Mouse (Mus musculus): ENCODE data around the gene Drc3. TPM values are rescaled to one million over a fixed set of nuclear protein-coding genes. Genes with fewer than 3 reads are reported as not detected.
A peak's percentile ranks its signal among the peaks of the same experiment; 100 is the strongest.

Drc3 gene
- polyA plus RNA-seq, 1 experiment from 2014 or later = 0.69 TPM

- no peaks in the 10 kb centered on the region for H3K36me3 ChIP-seq (ENCODE audit: control insufficient read depth, insufficient read depth, low read length)
- no peak overlapping the region for H3K4me2 ChIP-seq (ENCODE audit: low read depth)
- H3K4me3 ChIP-seq (ENCODE audit: low read depth, low read length) = no peak overlapping the region
- no peaks in the 10 kb centered on the region for H3K9me3 ChIP-seq (ENCODE audit: control insufficient read depth, low read length)
- WGBS = 86% methylated on average over 6 of the region's 6 CpGs
- DNase-seq (ENCODE audit: low spot score) = no peak
- no peak overlapping the region for H3K9ac ChIP-seq (ENCODE audit: low read length)
- H3K27me3 ChIP-seq (ENCODE audit: control insufficient read depth, insufficient read depth, low read length) = no peaks in the 10 kb centered on the region
- no peaks in the 10 kb centered on the region for H3K4me1 ChIP-seq (ENCODE audit: control insufficient read depth, insufficient read depth, low read length)
- H3K27ac ChIP-seq (ENCODE audit: low read depth, low read length) = no peak overlapping the region
- ATAC-seq (ENCODE audit: insufficient read depth, low FRiP score, low TSS enrichment) = no peak
These were observed 38.2 kb downstream of the Drc3 start for GRCm38 (mm10) chr11:60391346-60391745.

DNA sequence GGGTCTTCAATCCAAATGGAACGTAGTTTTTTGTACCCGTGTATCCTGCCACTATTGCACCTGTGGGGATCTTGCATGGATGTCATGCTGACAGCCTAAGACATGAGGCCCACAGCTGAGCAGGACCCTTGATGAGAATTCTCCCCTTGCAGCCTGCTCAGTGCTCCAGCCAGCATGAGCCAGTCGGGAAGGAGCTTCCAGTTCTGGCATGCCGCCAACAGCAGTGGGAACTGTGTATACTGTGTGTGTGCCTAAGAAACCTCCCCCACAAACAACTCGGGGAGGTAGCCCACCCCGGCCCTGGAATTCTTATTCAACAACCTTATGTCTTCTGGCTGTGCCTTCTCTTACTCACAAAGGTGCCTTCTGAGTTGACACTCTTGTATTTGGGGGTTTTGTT, 43.4 kb downstream of the Drc3 start:
- Histone ChIP-seq H3K27me3 (ENCODE audit: control insufficient read depth, insufficient read depth, low read length) (no peaks in the 10 kb centered on the region), H3K36me3 (ENCODE audit: control insufficient read depth, insufficient read depth, low read length) (peaks cover 5% of the 10 kb centered on the region; the same call in 1 of the 2 replicates), H3K4me3 (ENCODE audit: low read depth, low read length) (no peak overlapping the region), H3K4me2 (ENCODE audit: low read depth) (no peak overlapping the region), H3K4me1 (ENCODE audit: control insufficient read depth, insufficient read depth, low read length) (no peaks in the 10 kb centered on the region), H3K9me3 (ENCODE audit: control insufficient read depth, low read length) (no peaks in the 10 kb centered on the region), H3K9ac (ENCODE audit: low read length) (no peak overlapping the region), H3K27ac (ENCODE audit: low read depth, low read length) (no peak overlapping the region)
- WGBS = 83% methylated on average over 6 of the region's 6 CpGs
- ATAC-seq (ENCODE audit: insufficient read depth, low FRiP score, low TSS enrichment) = no peak
- peak; percentile 29 for DNase-seq (ENCODE audit: low spot score)

DNA sequence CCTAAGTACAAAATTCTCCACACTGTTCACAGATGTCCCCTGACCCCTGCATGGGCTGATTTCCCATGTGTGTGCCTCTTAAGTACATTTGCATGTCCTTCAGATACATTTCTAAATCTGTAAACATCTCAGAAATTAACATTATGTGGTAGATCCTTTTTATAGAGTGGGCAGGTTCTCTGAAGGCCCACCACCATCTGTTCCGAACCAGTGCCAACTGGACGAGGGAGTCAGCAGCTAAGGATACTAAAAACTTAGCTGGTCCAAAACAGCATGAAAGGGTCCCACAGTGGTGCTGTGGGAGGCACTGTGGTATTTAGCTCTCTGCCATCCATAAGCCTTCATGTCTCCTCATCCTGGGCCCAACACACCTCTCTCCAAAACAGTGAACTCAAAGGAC, 44.0 kb downstream of the Drc3 start:
- no peak overlapping the region for H3K4me3 ChIP-seq (ENCODE audit: low read depth, low read length)
- H3K9me3 ChIP-seq (ENCODE audit: control insufficient read depth, low read length) = no peaks in the 10 kb centered on the region
- H3K4me1 ChIP-seq (ENCODE audit: control insufficient read depth, insufficient read depth, low read length) = no peaks in the 10 kb centered on the region
- no peak overlapping the region for H3K27ac ChIP-seq (ENCODE audit: low read depth, low read length)
- H3K9ac ChIP-seq (ENCODE audit: low read length) = no peak overlapping the region
- 93% methylated on average over 2 of the region's 2 CpGs for WGBS
- DNase-seq (ENCODE audit: low spot score) (no peak), ATAC-seq (ENCODE audit: insufficient read depth, low FRiP score, low TSS enrichment) (no peak)
- H3K36me3 ChIP-seq (ENCODE audit: control insufficient read depth, insufficient read depth, low read length) = peaks cover 5% of the 10 kb centered on the region; the same call in 1 of the 2 replicates
- H3K4me2 ChIP-seq (ENCODE audit: low read depth) = no peak overlapping the region
- no peaks in the 10 kb centered on the region for H3K27me3 ChIP-seq (ENCODE audit: control insufficient read depth, insufficient read depth, low read length)

DNA sequence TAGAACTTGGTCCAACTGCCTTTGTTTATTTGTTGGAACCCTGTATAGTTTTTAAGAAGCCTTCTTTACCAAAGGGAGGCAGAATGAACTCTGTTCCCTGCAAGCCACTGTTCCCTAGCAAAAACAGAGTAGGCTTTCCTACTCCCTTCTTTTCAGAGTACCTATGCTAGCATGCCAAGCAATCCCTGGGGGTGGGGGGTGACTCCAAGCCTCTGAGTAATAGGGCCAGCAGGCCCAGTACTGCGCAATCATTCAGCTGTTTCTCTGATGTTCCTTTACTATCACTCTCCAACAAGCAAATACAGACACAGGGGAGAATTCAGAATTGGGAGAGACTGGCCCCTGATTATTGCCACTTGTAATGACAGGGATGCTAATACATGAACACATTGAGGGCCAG, 53.5 kb downstream of the Drc3 start:
- 100% methylated on average over 1 of the region's 1 CpGs for WGBS
- no peaks in the 10 kb centered on the region for H3K4me1 ChIP-seq (ENCODE audit: control insufficient read depth, insufficient read depth, low read length)
- no peak overlapping the region for H3K4me2 ChIP-seq (ENCODE audit: low read depth)
- peaks cover 2% of the 10 kb centered on the region; the same call in 1 of the 2 replicates for H3K36me3 ChIP-seq (ENCODE audit: control insufficient read depth, insufficient read depth, low read length)
- H3K4me3 ChIP-seq (ENCODE audit: low read depth, low read length) = no peak overlapping the region
- no peak overlapping the region for H3K27ac ChIP-seq (ENCODE audit: low read depth, low read length)
- DNase-seq (ENCODE audit: low spot score) (no peak), ATAC-seq (ENCODE audit: insufficient read depth, low FRiP score, low TSS enrichment) (no peak)
- no peaks in the 10 kb centered on the region for H3K27me3 ChIP-seq (ENCODE audit: control insufficient read depth, insufficient read depth, low read length)
- H3K9ac ChIP-seq (ENCODE audit: low read length) = no peak overlapping the region
- no peaks in the 10 kb centered on the region for H3K9me3 ChIP-seq (ENCODE audit: control insufficient read depth, low read length)

GRCm38 (mm10) chr11:60412173-60412572, 59.0 kb downstream of the Drc3 start:
- no peaks in the 10 kb centered on the region for H3K36me3 ChIP-seq (ENCODE audit: control insufficient read depth, insufficient read depth, low read length)
- H3K27me3 ChIP-seq (ENCODE audit: control insufficient read depth, insufficient read depth, low read length) = no peaks in the 10 kb centered on the region
- no peak overlapping the region for H3K27ac ChIP-seq (ENCODE audit: low read depth, low read length)
- DNase-seq (ENCODE audit: low spot score) = peak; percentile 69
- no peaks in the 10 kb centered on the region for H3K9me3 ChIP-seq (ENCODE audit: control insufficient read depth, low read length)
- no peak overlapping the region for H3K4me2 ChIP-seq (ENCODE audit: low read depth)
- no peak for ATAC-seq (ENCODE audit: insufficient read depth, low FRiP score, low TSS enrichment)
- peaks cover 7% of the 10 kb centered on the region; the same call in 1 of the 2 replicates for H3K4me1 ChIP-seq (ENCODE audit: control insufficient read depth, insufficient read depth, low read length)
- no peak overlapping the region for H3K9ac ChIP-seq (ENCODE audit: low read length)
- WGBS = 15% methylated on average over 3 of the region's 3 CpGs
- H3K4me3 ChIP-seq (ENCODE audit: low read depth, low read length) = no peak overlapping the region

GRCm38 (mm10) chr11:60412921-60413320, 59.8 kb downstream of the Drc3 start:
- Histone ChIP-seq H3K27ac (ENCODE audit: low read depth, low read length) (no peak overlapping the region), H3K9me3 (ENCODE audit: control insufficient read depth, low read length) (no peaks in the 10 kb centered on the region), H3K9ac (ENCODE audit: low read length) (no peak overlapping the region), H3K27me3 (ENCODE audit: control insufficient read depth, insufficient read depth, low read length) (no peaks in the 10 kb centered on the region), H3K4me2 (ENCODE audit: low read depth) (no peak overlapping the region), H3K4me1 (ENCODE audit: control insufficient read depth, insufficient read depth, low read length) (peaks cover 7% of the 10 kb centered on the region; the same call in 1 of the 2 replicates), H3K4me3 (ENCODE audit: low read depth, low read length) (no peak overlapping the region), H3K36me3 (ENCODE audit: control insufficient read depth, insufficient read depth, low read length) (no peaks in the 10 kb centered on the region)
- no peak for ATAC-seq (ENCODE audit: insufficient read depth, low FRiP score, low TSS enrichment)
- DNase-seq (ENCODE audit: low spot score) = no peak
- 91% methylated on average over 2 of the region's 2 CpGs for WGBS

- DNase-seq (ENCODE audit: low spot score) (no peak), ATAC-seq (ENCODE audit: insufficient read depth, low FRiP score, low TSS enrichment) (peak; percentile 52)
- peak overlapping the region; percentile 85 for H3K4me2 ChIP-seq (ENCODE audit: low read depth)
- peak overlapping the region; percentile 82 for H3K9ac ChIP-seq (ENCODE audit: low read length)
- H3K27me3 ChIP-seq (ENCODE audit: control insufficient read depth, insufficient read depth, low read length) = no peaks in the 10 kb centered on the region
- H3K27ac ChIP-seq (ENCODE audit: low read depth, low read length) = no peak overlapping the region
- peak overlapping the region; percentile 74 for H3K4me3 ChIP-seq (ENCODE audit: low read depth, low read length)
- H3K4me1 ChIP-seq (ENCODE audit: control insufficient read depth, insufficient read depth, low read length) = peaks cover 17% of the 10 kb centered on the region
- no peaks in the 10 kb centered on the region for H3K36me3 ChIP-seq (ENCODE audit: control insufficient read depth, insufficient read depth, low read length)
- H3K9me3 ChIP-seq (ENCODE audit: control insufficient read depth, low read length) = no peaks in the 10 kb centered on the region
- WGBS = under 1% methylated on average over 21 of the region's 21 CpGs
These were observed 63.4 kb downstream of the Drc3 start for GRCm38 (mm10) chr11:60416590-60416962.

DNA sequence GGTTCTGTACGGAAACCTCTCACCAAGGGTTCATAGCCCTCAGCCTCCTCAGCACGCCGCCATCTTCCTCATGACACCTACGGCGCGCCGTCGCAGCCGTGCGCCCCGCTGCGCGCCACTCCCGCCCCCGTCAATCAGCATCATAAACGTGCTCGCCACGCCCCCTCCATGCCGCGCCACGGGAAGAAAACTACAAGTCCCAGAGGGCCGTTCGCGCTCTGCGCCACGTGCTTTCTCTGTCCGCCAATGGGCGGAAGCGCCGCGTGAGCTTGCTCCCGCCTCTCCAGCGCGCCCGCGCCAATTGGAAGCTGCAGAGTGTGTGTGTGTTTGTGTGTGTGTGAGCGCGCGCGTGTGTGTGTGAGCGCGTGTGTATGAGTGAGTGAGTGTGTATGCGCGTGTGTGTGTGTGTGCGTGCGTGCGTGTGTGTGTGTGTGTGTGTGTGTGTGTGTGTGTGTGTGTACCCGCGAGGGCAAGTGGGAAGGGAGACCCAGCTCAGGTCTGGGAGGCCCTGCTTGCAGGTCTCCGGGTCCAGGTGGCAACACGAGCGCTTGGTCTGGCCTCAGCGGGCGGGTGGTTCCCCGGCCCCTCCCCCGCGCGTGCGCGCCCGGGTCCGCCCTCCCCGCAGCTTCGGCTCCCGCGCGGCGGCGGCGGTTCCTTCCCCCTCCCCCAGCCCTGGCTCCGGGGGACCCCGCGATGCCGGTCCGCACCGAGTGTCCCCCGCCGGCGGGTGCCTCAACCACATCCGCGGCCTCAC, 64.0 kb downstream of the Drc3 start, which contains the start of gene Gid4:
Gid4 (plus strand) TSS at position 183 of the 754 bp plus-strand sequence.
- H3K9me3 ChIP-seq (ENCODE audit: control insufficient read depth, low read length) = no peaks in the 10 kb centered on the region
- peak within 1 kb of the TSS; percentile 93 for H3K9ac ChIP-seq (ENCODE audit: low read length)
- peak; percentile 96 for ATAC-seq (ENCODE audit: insufficient read depth, low FRiP score, low TSS enrichment)
- peak within 1 kb of the TSS; percentile 74 for H3K4me3 ChIP-seq (ENCODE audit: low read depth, low read length)
- H3K4me1 ChIP-seq (ENCODE audit: control insufficient read depth, insufficient read depth, low read length) = peaks cover 17% of the 10 kb centered on the region
- peak within 1 kb of the TSS; percentile 98 for H3K4me2 ChIP-seq (ENCODE audit: low read depth)
- no peaks in the 10 kb centered on the region for H3K27me3 ChIP-seq (ENCODE audit: control insufficient read depth, insufficient read depth, low read length)
- H3K36me3 ChIP-seq (ENCODE audit: control insufficient read depth, insufficient read depth, low read length) = no peaks in the 10 kb centered on the region
- peak; percentile 99 for DNase-seq (ENCODE audit: low spot score)
- under 1% methylated on average over 60 of the region's 81 CpGs for WGBS
- H3K27ac ChIP-seq (ENCODE audit: low read depth, low read length) = peak within 1 kb of the TSS; percentile 75; the same call in 1 of the 2 replicates

Data from neural tube, embryonic 11.5 days (tissue).